Mouse (Mus musculus) kidney, embryonic 15.5 days (tissue): ENCODE data around the gene Atxn2. TPM values are rescaled to one million over a fixed set of nuclear protein-coding genes. Genes with fewer than 3 reads are reported as not detected.

Source experiments
- ATAC-seq: fragments of 200-750 bp; cut with Nextera tagmentation; replicated peaks from 2 replicates; pipeline ENCODE4 v1.8.0; 2017; ENCODE audit warnings: moderate TSS enrichment; ENCODE audit not compliant: low FRiP score
- H3K27ac ChIP-seq: fragments of 300-500 bp; sonication (generic); 2 replicates; pipeline ENCODE4 v1.5.1; 2015; ENCODE audit warnings: mild to moderate bottlenecking, inconsistent platforms
- H3K27me3 ChIP-seq: fragments of 300-500 bp; sonication (generic); 2 replicates; pipeline ENCODE4 v1.6.1; 2015; ENCODE audit warnings: inconsistent platforms
- H3K36me3 ChIP-seq: fragments of 300-500 bp; sonication (generic); 2 replicates; pipeline ENCODE4 v1.6.1; 2015; ENCODE audit warnings: inconsistent platforms
- H3K4me1 ChIP-seq: fragments of 300-500 bp; sonication (generic); 2 replicates; pipeline ENCODE4 v1.6.1; 2015; ENCODE audit warnings: inconsistent platforms
- H3K4me2 ChIP-seq: fragments of 300-500 bp; sonication (generic); 2 replicates; pipeline ENCODE4 v1.6.1; 2015; ENCODE audit warnings: moderate library complexity, mild to moderate bottlenecking, inconsistent platforms
- H3K4me3 ChIP-seq: fragments of 300-500 bp; sonication (generic); replicated peaks from 2 replicates; pipeline ENCODE4 v1.5.1; 2015; ENCODE audit warnings: mild to moderate bottlenecking, inconsistent platforms
- H3K9ac ChIP-seq: fragments of 300-500 bp; sonication (generic); 2 replicates; pipeline ENCODE4 v1.6.1; 2015; ENCODE audit warnings: mild to moderate bottlenecking, inconsistent platforms
- H3K9me3 ChIP-seq: fragments of 300-500 bp; sonication (generic); replicated peaks from 2 replicates; pipeline ENCODE4 v1.6.1; 2016; ENCODE audit warnings: inconsistent platforms
- WGBS: fragments of 180-500 bp; shearing (Covaris S2); methylation state at CpG from one replicate; pipeline ENCODE4 v1.1.7; 2015; ENCODE audit warnings: mixed read lengths; 5-methylcytosine and 5-hydroxymethylcytosine counted together
- microRNA-seq: library from miRNA; unstranded; fragments of <30 nt; microRNA quantifications from one replicate; pipeline ENCODE4, GENCODE M21; 2016
- polyA plus RNA-seq: library from polyadenylated mRNA; unstranded; fragments of >200 nt; fragmentation: Nextera tagmentation; extraction: Ambion mirVana; gene quantifications from 2 replicates; pipeline ENCODE4 v1.2.1, GENCODE M21; 2015

Gene Atxn2
- polyA plus RNA-seq, 1 experiment from 2014 or later: 50.1 TPM

DNA sequence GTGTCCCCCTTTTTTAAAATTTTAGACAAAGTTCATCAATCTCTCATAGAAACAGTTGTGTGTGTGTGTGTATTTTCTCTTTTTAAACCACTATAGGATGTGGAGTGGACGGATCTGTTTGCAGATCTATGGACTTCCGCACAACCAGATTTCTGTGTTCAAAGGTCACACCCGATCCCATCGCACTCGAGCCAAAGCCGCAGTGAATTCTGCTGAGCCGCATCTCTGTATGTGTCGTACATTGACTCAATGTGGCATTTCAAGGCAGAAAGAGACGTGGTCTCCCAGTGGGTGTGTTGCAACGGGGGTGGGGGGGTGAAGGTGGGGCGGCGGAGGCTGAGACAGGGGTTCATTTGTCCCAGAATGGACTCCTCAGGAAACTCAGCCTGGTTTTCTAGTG lies 147.3 kb downstream of the Atxn2 start:
- Histone ChIP-seq H3K36me3 (peaks cover 38% of the 10 kb centered on the region), H3K27me3 (no peaks in the 10 kb centered on the region), H3K27ac (no peak overlapping the region), H3K9ac (no peak overlapping the region), H3K4me2 (no peak overlapping the region), H3K4me1 (0 out of 2 replicates have a peak, but pooled peaks cover under 1% of the 10 kb centered on the region), H3K4me3 (no peak overlapping the region), H3K9me3 (peaks cover 7% of the 10 kb centered on the region; the same call in 1 of the 2 replicates)
- 88% methylated on average over 12 of the region's 12 CpGs for WGBS
- ATAC-seq: no peak

DNA sequence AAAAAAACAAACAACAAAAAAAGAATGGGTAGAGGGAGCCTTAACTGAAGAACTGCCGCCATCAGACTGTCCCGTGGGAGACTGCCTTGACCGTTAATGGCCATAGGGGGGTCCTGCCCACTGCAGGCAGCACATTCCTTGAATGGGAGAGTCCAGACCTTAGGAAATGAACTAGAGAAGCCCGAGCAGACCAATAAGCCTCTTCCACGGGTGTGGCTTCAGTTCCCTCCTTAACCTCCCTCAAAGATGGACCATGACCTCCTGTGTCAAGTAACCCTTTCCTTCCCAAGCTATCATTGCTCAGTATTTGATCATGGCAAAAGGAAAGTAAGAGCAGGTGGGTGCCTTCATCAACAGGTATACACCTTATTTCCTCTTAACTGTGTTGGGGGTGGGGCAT lies 150.8 kb downstream of the Atxn2 start:
- H3K9me3 ChIP-seq: peaks cover 7% of the 10 kb centered on the region; the same call in 1 of the 2 replicates
- H3K36me3 ChIP-seq: peaks cover 23% of the 10 kb centered on the region
- no peak for ATAC-seq
- no peak overlapping the region for H3K27ac ChIP-seq
- 29% methylated on average over 5 of the region's 5 CpGs for WGBS
- no peaks in the 10 kb centered on the region for H3K27me3 ChIP-seq
- no peak overlapping the region for H3K9ac ChIP-seq
- no peak overlapping the region for H3K4me2 ChIP-seq
- no peak overlapping the region for H3K4me3 ChIP-seq
- H3K4me1 ChIP-seq: peaks cover 7% of the 10 kb centered on the region

DNA sequence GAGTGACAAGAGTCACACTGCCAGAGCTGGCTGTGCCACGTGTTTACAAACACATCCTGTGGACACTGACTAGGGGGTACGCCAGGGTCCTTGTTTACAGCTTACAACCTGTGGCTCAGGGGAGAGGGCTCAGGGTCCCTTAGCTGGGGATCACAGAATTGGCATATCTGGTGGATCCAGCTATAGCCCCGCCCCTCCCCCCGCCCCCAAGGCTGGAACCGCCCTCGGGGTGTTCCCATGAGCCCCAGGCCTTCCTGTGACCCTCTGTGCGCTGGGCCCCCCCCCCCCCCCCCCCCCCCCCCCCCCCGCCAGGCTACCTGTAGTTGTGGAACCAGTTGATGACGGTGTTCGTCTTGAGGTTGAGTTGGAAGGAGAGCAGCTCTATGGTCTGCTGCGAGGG lies 153.2 kb downstream of the Atxn2 start:
- whole genome bisulfite sequencing: 15% methylated on average over 8 of the region's 11 CpGs
- Histone ChIP-seq H3K9me3 (peaks cover 7% of the 10 kb centered on the region; the same call in 1 of the 2 replicates), H3K27me3 (no peaks in the 10 kb centered on the region), H3K9ac (no peak overlapping the region), H3K36me3 (peaks cover 23% of the 10 kb centered on the region), H3K4me2 (peak overlapping the region; percentile 49), H3K4me1 (peaks cover 7% of the 10 kb centered on the region), H3K4me3 (0 out of 2 replicates have a peak overlapping the region, but pooled peaks have one; percentile 17), H3K27ac (no peak overlapping the region)
- ATAC-seq: 0 out of 2 replicates have a peak, but pooled peaks have one; percentile 37

Small RNA genes within 50 kb of the gene (microRNA-seq; reads per million reads assigned to microRNA genes)
- gene Mir7031: 0.44 reads per million

Other genes with a start within 250 kb of the Atxn2 start
- 0.08 and 0.22 TPM in 2 replicates for gene Adam1b, start 207.9 kb upstream of the Atxn2 start, polyA plus RNA-seq
- gene Adam1a, start 165.9 kb upstream of the Atxn2 start, polyA plus RNA-seq: 1.4 and 1.9 TPM in 2 replicates
- gene Gm42878, start 165.9 kb upstream of the Atxn2 start, polyA plus RNA-seq: not detected in 2 replicates
- 42.8 and 48.0 TPM in 2 replicates for gene Mapkapk5, start 165.4 kb upstream of the Atxn2 start, polyA plus RNA-seq
- gene Aldh2, start 117.5 kb upstream of the Atxn2 start, polyA plus RNA-seq: 197 and 222 TPM in 2 replicates
- 2.8 and 3.0 TPM in 2 replicates for gene Acad12, start 92.4 kb upstream of the Atxn2 start, polyA plus RNA-seq
- 3.1 and 3.6 TPM in 2 replicates for gene Acad10, start 50.8 kb upstream of the Atxn2 start, polyA plus RNA-seq
- 35.0 and 36.1 TPM in 2 replicates for gene Brap, start 50.8 kb upstream of the Atxn2 start, polyA plus RNA-seq
- 18.6 and 19.4 TPM in 2 replicates for gene Sh2b3, start 126.3 kb downstream of the Atxn2 start, polyA plus RNA-seq
- gene Pheta1, start 137.6 kb downstream of the Atxn2 start, polyA plus RNA-seq: 27.7 and 29.0 TPM in 2 replicates